26 mouse cellular contexts compared by ENCODE assay signal in genomic region chr4:55624779-55625178, GRCm38 (mm10).
"Had no signal": no experiment of that assay in that cellular context is flagged by ENCODE, and none has a peak within 500 bp of the region (broad histone marks: within the 10 kb centered on the region; RNA-seq: fewer than 3 reads in every experiment).

No protein-coding gene starts in this region.

- H3K36me3 ChIP-seq: heart, embryonic 10.5 days; heart, embryonic 13.5 days; heart, embryonic 15.5 days; hindbrain, embryonic 13.5 days; hindbrain, embryonic 15.5 days; kidney, embryonic 15.5 days; limb, embryonic 10.5 days; limb, embryonic 12.5 days; liver, embryonic 12.5 days had no signal

- H3K9me3 ChIP-seq: heart, embryonic 10.5 days; heart, embryonic 13.5 days; heart, embryonic 15.5 days; hindbrain, embryonic 13.5 days; hindbrain, embryonic 15.5 days; kidney, embryonic 15.5 days; limb, embryonic 10.5 days; limb, embryonic 12.5 days; liver, embryonic 12.5 days had no signal

- H3K4me2 ChIP-seq: heart, embryonic 13.5 days; heart, embryonic 15.5 days; hindbrain, embryonic 13.5 days; hindbrain, embryonic 15.5 days; kidney, embryonic 15.5 days; limb, embryonic 12.5 days; liver, embryonic 12.5 days had no signal

- ATAC-seq: hindbrain, postnatal 0 days; liver, embryonic 12.5 days had no signal

- H3K27me3 ChIP-seq: heart, embryonic 13.5 days; heart, embryonic 15.5 days; hindbrain, embryonic 13.5 days; hindbrain, embryonic 15.5 days; kidney, embryonic 15.5 days; limb, embryonic 12.5 days; liver, embryonic 12.5 days had no signal

- DNase-seq: gastrocnemius, adult 2 months; gastrocnemius, postnatal 10 days; gastrocnemius, postnatal 25 days; heart, adult 18-20 months; heart, postnatal 14 days; heart, postnatal 36 days; kidney, adult 11 months; kidney, adult 2 months; kidney, adult 9 months; kidney, postnatal 14 days; kidney, postnatal 36 days; liver had no signal

- H3K4me3 ChIP-seq: gastrocnemius, adult 2 months; heart, embryonic 10.5 days; heart, embryonic 13.5 days; heart, embryonic 15.5 days; hindbrain, embryonic 13.5 days; hindbrain, embryonic 15.5 days; kidney, embryonic 15.5 days; layer of hippocampus, adult 2 months; left cerebral cortex, adult 2 months; limb, embryonic 10.5 days; limb, embryonic 12.5 days; liver, embryonic 12.5 days had no signal

- H3K9ac ChIP-seq: heart, embryonic 13.5 days; heart, embryonic 15.5 days; hindbrain, embryonic 13.5 days; hindbrain, embryonic 15.5 days; kidney, embryonic 15.5 days; limb, embryonic 12.5 days; liver, embryonic 12.5 days; liver, embryonic 14.5 days had no signal

- H3K27ac ChIP-seq: gastrocnemius, adult 2 months; heart, embryonic 10.5 days; heart, embryonic 13.5 days; heart, embryonic 15.5 days; hindbrain, embryonic 13.5 days; hindbrain, embryonic 15.5 days; hindbrain, postnatal 0 days; kidney, embryonic 15.5 days; kidney, postnatal 0 days; layer of hippocampus, adult 2 months; left cerebral cortex, adult 2 months; limb, embryonic 10.5 days; limb, embryonic 12.5 days; liver, embryonic 12.5 days; liver, embryonic 14.5 days had no signal

- H3K4me1 ChIP-seq: heart, embryonic 10.5 days; heart, embryonic 15.5 days; hindbrain, embryonic 13.5 days; hindbrain, embryonic 15.5 days; kidney, embryonic 15.5 days; limb, embryonic 10.5 days; limb, embryonic 12.5 days; liver, embryonic 12.5 days had no signal
